Mouse (Mus musculus) mature B cell (primary cell): ENCODE data around the gene Emp3.
"Not testable (repeated sequence)": the region's sequence is repeated elsewhere in the genome, so short reads cannot be mapped to it uniquely, and the experiment has no call there.

Experiments used
- in situ Hi-C: fragments of 300-500 bp; cut with MboI; formaldehyde crosslinking; loops from 2 replicates; pipeline ENCODE4 v1.14.3; 2019

The Emp3 gene

GRCm38 (mm10) chr7:45921242-45921621, at the start of gene Emp3:
TSS of gene Emp3 (minus strand) at chr7:45921404.
- in situ Hi-C loops = loop anchor here (5.0 kb wide), 1 partner anchor 49 kb away; the partner anchor contains the start of gene Kdelr1

- in situ Hi-C loops = no loop called here
These were observed 35.4 kb upstream of the Emp3 start for GRCm38 (mm10) chr7:45956611-45957010.

- in situ Hi-C loops = no loop called here
These were observed 27.9 kb upstream of the Emp3 start for GRCm38 (mm10) chr7:45949061-45949460.

DNA sequence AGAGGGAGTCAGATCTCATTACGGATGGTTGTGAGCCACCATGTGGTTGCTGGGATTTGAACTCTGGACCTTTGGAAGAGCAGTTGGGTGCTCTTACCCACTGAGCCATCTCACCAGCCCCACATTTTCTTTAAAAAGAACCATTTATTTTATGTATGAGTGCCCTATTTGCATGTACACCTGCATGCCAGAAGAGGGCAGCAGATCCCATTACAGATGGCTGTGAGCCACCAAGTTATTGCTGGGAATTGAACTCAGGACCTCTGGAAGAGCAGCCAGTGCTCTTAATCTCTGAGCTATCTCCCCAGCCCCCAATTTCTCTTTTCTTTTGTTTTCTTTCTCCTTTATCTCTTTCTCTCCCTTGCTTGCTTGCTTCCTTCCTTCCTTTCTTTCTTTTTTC, 22.1 kb upstream of the Emp3 start:
- in situ Hi-C loops = not testable (repeated sequence)

DNA sequence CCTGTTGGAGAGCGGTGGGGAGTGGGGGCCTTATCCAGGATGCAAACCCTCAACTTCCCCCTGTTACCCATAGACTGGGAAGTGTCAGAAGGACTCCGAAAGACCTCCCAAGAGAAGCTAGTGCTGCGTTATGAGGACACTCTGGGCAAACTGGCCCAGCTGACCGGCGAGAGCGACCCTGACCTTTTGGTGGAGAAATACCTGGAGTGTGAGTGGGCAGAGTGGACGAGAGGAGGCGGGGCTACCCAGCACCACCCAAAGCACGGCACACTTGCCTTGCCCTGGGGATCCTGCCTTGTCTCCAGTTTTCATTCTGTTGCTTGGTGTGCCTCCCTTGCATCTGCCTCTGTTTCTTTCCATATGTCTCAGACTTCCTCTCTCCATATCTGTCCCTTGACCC, 20.8 kb upstream of the Emp3 start:
- in situ Hi-C loops = no loop called here

DNA sequence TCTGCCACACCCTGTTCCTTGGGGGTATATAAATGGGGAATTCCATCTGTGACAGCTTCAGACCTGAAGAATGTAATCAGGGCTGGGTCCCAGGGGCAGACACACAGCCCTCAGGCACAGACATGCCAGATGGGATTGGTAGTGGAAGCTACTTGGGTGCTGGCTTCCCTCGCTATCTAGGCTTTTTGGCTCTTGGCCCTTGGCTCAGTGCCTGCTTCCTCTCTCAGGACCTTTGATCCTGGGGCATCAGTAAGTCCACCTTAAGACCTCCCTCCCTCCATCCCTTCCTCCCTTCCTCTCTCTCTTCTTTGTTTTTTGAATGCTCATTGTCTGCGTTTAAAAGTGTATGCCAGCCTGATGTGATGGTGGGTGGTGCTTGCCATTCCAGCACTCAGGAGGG, 18.6 kb upstream of the Emp3 start:
- in situ Hi-C loops = loop anchor here (10.0 kb wide), 1 partner anchor 205 kb away; no protein-coding TSS in a partner anchor

DNA sequence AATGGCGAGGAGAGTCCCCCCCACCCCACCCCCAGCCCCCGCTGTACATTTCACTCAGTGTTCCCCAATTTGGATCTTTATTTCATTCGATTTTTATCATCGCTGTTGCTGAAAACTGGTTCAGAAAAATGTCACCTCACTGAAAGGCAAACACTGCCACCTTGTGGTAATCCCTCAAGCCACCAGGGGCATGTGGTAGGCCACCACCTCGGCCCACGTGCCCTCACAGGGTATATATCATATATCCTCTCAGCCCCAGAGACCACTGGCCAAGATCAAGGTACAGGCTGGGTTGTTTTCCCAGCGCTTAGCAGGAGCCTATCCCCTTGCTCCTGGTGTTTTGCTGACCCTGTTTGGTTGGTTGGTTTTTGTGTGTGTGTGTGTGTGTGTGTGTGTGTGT, 13.9 kb upstream of the Emp3 start:
- in situ Hi-C loops = loop anchor here (10.0 kb wide), 1 partner anchor 200 kb away; no protein-coding TSS in a partner anchor

DNA sequence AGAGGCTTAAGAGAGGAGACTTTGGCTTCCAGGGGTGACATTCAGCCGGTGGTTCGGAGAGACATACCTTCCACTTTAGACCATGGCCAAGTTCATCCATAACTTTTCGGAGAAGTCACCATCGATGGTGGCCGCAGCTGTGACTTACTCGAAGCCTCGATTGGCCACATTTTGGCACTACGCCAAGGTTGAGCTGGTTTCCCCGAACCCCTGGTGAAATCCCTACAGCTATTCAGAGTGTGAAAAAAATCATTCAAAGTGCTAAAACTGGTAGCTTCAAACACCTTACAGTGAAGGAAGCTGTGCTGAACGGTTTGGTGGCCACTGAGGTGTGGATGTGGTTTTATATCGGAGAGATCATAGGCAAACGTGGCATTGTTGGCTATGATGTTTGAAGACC, 12.6 kb upstream of the Emp3 start:
- in situ Hi-C loops = loop anchor here (10.0 kb wide), 1 partner anchor 199 kb away; no protein-coding TSS in a partner anchor

GRCm38 (mm10) chr7:45929688-45930087, 8.5 kb upstream of the Emp3 start:
- in situ Hi-C loops = loop anchor here (10.0 kb wide), 1 partner anchor 195 kb away; no protein-coding TSS in a partner anchor

GRCm38 (mm10) chr7:45928626-45929295, 7.6 kb upstream of the Emp3 start:
- in situ Hi-C loops = no loop called here

- in situ Hi-C loops = loop anchor here (5.0 kb wide), 1 partner anchor 52 kb away; the partner anchor contains the start of gene Kdelr1
These were observed 3.2 kb upstream of the Emp3 start for GRCm38 (mm10) chr7:45924429-45924816.

DNA sequence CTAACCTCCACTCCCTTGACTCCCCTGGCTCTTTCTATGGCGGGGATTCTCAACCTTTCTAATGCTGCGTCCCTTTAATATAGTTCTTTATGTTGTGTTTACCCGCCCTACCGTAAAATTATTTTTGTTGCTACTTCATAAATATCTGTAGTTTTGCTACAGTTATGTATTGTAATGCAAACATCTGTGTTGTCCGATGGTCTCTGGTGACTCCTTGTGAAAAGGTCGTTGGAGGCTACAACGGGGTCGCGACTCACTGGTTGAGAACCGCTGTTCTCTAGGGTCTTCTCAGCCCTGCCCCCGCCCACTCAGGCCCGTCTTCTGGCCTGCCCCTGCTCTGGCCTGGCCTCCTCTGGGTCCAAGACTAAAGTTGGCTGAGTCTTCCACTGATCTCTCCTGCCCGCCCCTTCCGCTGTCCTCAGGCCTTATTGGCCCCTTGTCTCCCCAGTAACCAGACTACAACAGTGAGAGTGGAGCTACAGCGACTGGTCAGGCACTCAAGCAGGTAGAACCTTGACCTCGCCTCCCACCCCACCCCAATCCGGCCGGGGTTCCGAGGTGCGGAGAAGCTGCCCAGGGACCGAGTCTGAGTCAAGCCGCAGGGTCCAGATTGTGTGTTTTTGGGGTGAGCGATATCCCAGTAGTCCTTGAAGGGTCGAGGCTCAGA, 2.7 kb upstream of the Emp3 start, which contains the start of gene Ccdc114:
TSS of gene Ccdc114 (plus strand) at position 311 of the 667 bp plus-strand sequence.
- in situ Hi-C loops = loop anchor here (5.0 kb wide), 1 partner anchor 52 kb away; the partner anchor contains the start of gene Kdelr1

DNA sequence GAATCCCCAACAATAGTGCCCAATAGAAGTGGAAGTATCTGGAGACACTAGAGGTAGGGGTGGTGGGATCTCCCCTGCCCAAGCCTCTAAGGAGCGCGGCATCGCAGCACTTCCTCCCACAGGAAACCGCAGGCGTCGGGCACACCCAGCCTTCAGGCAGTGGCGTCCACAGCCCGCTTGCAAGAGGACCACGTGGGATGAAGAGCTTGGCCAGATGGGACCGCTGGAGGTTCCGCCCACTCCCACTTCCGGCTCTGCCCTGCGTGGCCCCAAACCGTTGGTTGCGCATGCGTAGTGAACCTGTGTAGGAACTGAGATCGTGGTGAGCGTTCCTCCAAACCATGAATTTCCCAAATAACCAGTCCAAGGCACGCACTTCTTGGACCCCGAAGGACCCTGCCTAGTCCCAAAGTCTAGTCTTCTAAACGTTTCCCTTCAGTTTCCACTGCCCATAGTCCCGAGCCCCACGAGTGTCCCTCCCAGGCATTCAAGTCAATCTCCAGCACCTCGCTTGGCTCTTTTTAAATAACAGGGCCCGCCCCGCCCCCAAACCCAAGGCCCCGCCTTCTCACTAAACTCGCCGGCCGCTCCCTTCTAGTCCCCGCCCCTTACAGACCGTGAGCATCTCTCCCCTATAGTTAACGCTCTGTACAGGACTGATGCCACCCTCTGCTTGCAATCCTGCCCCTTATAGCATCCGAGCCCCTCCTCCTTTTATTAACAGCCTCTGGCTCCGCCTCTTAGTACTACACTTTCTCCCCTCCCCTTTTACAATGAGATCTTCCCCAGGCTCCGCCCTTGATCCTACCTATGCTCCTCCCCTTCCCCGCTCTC, 1.9 kb upstream of the Emp3 start:
- in situ Hi-C loops = loop anchor here (5.0 kb wide), 1 partner anchor 51 kb away; the partner anchor contains the start of gene Kdelr1

DNA sequence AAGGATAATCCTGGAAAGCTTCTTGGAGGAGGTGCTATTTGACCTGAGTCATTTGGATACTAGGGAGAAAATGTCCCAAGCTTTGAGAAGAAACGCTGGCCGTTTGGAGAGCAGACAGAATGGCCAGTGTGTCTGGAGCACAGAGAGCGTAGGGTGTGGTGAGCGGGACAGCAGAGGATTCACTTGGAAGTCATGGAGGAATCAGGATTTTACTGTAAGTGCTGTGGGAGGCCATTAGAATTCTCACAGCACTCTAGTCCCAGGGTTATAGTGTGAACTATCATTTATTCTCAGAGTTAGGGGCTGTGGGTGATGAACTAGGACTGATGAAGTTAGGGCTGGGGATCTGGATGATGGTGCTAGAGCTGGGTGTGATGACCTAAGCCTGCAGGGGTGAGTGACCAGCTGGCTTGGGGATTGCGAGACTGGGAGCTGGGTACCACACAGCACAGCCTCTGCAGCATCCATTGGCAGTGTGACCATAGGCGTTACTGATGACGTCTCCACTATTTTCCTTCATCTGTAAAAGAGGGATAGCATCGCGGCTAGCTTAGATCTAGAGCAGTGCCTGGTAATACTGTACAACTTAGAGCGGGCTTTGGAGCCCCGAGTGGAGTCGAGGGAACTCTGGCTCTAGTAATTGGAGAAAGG, 871 bp upstream of the Emp3 start:
- in situ Hi-C loops = loop anchor here (5.0 kb wide), 1 partner anchor 50 kb away; the partner anchor contains the start of gene Kdelr1

DNA sequence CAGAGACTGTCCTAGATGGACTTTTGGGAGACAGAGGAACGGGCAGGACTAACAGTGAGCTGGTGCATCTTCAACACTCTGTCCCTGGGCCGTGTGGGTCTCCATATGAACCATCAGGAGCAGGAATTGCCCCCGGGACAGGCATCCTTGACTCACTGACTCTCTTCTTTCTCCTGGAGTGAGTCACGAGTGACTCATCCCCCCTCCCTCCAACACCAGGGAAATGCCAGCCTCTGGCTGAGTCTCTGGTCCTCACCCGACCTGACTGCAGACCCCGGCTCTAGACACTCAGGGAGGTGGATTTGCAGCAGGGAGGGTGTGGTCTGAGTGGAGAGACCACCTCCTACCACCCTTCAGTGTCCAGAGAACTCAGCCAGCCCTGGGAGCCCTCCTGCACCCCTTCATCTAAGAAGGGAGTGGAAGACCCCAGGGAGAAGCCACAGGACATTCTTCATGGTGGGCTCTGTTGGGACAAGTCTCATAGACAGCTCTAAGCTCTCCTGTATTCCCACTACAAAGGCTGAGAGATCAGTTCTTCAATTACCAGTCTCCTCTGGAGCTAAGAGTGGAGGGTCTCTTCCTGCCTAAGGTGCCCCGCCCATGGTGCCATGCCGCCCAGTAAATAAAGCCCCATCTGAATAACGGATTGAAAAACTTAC, 492 bp downstream of the Emp3 start:
- in situ Hi-C loops = loop anchor here (5.0 kb wide), 1 partner anchor 48 kb away; the partner anchor contains the start of gene Kdelr1

DNA sequence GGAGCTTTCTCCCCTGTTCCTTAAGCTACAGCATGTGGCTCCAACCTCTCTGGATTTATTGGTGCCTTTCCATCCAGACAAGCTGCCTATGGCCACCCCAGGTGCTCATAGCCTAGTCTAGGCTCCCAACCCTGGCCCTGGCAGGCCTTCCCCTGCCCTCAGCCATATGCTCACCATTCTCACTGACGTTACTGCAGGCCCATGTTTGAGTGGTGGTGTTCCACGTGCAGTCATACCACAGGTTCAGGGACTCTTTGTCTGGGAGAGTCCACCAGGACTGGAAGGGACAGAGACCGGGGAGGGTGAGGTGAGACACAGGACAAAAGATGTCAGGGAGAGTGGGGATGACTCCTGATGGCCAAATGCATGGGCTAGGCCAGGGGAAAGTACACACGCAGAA, 1.4 kb downstream of the Emp3 start:
- in situ Hi-C loops = loop anchor here (5.0 kb wide), 1 partner anchor 47 kb away; the partner anchor contains the start of gene Kdelr1

- in situ Hi-C loops = no loop called here
These were observed 2.0 kb downstream of the Emp3 start for GRCm38 (mm10) chr7:45919083-45919671.

DNA sequence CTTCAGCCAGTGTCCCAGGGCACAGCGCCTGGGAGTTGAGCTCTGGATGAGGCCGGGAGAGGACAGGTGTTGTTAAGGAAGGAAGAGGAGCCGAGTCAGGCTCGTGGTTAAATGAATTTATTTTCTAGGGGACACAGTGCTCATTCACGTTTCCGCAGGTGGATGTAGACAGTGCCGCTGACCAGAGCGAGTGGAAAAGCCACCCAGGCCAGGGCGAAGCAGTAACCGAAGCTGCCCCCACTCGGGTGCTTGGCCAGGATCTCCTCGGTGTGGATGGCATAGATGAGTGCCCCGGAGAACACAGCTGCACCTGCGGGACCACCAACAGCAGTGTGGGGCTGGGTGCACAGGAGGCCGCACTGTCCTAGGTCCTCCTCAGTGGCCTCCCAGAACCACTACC, 3.3 kb downstream of the Emp3 start:
- in situ Hi-C loops = no loop called here

DNA sequence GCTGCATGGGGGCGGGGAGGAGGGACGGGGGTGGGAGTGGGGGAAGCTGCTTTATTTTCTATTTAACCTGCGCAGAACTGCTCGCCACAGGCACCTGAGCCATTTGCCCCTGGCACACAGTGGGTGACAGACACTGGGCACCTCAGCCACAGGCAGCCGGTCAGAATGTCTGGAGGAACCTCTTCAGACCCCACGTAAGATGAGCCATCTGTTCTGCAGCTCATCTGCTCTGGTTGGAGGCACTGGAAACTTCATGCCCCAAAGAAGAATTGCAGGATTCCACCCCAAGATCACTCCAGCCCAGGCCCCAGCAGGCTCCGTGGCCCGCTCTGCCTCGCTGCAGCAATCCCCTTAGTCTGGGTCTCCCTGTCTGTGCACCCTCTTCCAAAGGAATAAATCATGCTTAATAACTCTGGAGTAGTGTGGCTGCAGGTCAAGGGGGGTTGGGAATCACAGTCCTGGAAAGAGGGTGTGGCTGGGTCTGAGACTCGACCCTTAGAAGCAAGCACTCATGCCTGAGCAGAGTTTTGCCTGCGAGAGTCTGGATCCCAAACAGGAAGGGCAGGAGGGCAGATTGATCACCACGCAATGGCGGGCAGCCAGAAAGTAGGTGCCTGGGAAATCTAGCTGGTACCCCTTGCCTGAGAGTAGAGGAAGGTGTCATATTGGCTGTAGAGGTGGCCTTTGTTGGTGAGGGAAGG, 4.0 kb downstream of the Emp3 start:
- in situ Hi-C loops = no loop called here
